Mouse (Mus musculus) CD4-positive, CD25-positive, alpha-beta regulatory T cell, adult 4 months (primary cell): ENCODE measurements around the gene Rgs9. TPM values are rescaled to one million over a fixed set of nuclear protein-coding genes. Genes with fewer than 3 reads are reported as not detected.
"Not testable (repeated sequence)": the region's sequence is repeated elsewhere in the genome, so short reads cannot be mapped to it uniquely, and the experiment has no call there.

Experiments
- ATAC-seq: one replicate; pipeline ENCODE4 v1.8.0; 2017
- polyA plus RNA-seq, 2 experiments: library from polyadenylated mRNA; unstranded; fragments of 100-300 nt; shearing (Covaris generic); gene quantifications; one replicate each; pipeline ENCODE4 v1.2.1; 2017

The Rgs9 gene
- polyA plus RNA-seq, 2 experiments from 2014 or later: 4.2 to 6.9 TPM

DNA sequence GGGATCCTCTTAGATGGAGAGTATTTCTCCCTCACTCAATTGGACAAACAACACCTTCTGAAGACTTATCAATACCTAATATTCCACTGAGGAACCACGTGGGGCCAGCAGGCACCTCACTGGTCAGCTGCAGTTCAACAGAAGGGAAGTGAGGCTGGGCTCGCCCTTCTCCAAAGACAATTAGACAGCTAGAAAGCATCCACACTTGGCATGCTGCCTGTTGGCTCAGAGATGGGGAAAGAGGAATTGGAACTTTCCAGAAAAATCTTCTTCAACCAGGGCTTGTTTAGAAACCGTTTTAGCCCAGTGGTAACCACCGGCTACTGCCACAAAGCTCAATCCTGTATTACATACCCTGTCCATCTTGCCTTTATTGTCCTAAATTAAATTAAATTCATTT lies 4.4 kb upstream of the Rgs9 start:
- ATAC-seq: no peak

DNA sequence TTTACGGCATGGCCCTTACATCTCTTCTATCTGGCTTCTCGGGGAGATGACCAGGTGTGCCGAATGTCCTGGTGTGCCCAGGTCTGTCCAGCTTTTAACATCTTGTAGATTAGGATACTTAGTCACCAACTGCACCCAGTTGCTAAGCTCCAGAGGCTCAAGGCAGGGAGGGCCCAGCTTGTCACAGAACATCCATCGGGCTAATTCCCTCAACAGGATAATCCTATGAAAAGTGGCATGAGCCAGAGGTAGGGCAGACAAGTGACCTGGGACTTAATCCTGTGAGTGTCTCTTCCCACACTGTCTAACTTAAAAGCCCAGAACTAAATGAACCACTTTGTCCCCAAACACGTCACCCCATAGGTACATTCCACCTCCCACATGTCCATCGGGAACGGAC lies 898 bp downstream of the Rgs9 start:
- no peak for ATAC-seq

DNA sequence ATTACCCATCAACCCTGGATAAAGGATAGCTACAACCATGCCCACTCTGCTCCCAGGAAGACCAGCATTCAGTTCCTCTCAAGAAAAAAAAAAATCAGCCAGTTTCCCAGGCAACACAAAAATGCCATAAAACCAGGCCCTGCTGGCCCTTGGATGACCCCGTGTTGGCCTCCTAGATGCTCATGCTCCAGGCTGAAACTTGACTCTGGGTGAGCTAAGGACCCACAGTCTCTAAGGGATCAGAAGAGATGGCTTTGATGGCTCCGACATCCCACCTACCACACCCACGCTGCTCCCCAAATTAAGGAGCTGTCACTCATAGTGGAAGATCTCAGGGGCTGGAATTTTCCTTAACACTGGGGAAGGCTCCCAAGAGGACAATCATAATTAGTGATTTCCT lies 5.9 kb downstream of the Rgs9 start:
- no peak for ATAC-seq

DNA sequence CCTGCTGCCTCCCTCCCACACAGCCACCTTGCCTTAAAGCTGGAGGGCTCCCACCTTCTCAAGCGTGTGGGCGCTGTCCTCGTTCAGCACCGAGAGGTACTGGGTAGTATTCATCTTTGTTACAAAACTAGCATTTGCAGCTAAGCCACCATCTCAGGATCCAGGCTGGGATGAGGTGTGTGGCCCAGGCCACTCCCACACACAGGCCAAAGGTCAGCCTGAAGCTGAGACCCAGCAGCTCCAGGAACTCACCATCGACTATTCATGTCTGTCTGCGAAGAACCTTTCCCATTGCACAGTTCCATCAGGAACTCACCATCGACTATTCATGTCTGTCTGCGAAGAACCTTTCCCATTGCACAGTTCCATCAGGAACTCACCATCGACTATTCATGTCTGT lies 8.6 kb downstream of the Rgs9 start:
- ATAC-seq: not testable (repeated sequence)

DNA sequence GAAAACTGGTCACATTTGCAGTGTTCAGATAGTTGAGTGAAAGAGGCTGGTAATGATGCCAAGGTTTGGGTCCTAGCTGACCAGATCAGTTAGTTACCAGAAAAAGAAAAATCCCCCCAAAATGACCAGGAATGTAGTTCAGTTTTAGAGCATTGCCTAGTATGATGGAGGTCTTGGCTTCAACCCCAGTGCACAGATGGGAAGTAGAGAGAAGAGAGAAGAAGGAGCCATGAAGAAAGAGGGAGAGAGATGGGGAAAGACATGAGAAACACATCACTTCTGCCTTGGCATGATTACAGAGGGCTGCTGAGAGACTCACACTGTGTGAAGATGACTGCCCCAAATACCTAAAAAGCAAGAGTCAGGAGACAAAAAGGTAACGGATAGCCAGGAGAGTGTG lies 13.1 kb downstream of the Rgs9 start:
- ATAC-seq: no peak

DNA sequence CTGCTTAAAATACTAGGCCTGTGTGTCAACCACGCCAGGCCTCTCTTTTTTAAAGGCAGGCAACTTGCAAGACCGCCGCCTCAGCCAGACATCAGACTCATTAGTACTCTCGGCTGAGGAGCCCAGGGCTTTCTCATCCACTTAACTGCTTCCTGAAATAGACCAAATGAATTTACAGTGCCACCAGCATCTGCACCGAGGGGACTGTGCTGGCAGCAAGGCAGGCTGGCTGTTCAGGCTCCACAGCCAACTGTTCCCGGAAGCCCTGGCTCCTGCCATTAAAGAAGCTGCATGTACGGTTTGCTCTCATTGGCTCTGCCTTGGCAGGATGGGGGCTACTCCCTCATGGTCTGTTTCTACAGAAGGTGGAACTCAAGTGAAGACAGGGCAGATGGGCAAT lies 19.7 kb downstream of the Rgs9 start:
- ATAC-seq: no peak

DNA sequence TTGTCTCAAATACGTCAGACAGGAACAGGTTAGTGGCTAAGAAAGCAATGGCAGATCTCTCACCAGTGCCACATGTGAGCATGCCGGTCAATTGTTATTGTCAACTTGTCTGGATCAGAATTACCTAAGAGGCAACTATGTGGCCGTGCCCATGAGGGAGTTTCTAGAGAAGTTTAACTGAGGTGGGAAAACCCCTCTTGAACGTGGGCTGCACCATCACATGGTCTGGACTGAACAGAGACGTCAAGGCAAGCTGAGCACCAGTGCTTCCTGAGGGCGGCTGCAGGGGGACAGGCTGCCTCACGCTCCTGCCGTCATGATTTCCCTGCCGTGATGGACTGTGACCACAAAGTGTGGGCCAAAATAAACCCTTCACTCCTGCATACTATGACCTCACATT lies 26.5 kb downstream of the Rgs9 start:
- peak; percentile 48 for ATAC-seq

DNA sequence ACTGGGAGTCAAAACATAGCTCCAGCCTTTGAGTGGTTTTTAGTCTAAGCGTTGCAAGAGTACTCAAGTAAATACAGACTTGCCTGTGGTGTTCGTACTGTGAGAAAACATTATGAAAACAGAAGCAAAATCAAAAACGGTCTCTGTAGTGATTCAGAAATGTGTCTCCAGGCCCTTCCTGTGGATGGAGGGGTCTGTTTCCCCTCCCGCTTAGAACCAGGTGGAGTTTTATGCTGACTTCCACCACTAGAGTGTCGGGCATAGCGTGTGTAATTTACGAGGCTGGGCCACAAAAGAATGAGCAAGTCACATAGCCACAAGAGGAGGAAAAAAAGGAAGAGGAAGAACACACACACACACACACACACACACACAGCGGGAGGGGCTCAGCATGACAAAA lies 27.6 kb downstream of the Rgs9 start:
- no peak for ATAC-seq

DNA sequence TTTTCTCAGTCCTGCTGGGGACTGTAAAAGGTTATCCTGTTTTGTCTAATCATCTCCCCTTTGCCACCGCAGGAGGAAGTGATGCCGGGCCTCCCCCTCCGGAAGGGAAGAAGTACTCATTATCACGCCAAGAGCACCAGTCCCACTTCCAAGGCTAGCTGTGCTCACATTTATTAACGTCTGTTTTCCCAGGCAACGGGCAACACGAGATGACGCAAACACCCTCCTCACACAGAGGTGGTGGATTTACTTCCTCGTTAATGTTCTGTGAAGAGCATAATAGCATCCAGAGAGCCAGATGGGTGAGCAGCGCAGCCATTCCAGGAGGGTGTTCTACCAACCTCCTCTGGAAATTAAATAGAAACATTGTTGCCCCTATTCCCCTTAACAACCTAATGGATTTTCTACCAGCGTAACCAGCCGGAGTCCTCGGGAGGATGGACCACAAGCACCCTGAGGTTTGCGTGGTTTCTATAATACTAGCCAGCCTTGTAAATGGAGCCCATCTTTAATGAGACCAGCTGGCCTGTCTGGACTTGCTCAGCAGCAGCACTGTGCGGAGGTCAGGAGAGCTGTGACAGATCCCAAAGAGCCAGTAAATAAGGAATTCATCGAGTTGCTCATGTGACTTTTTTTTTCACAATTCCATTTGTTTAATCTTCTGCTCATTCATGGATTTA lies 28.1 kb downstream of the Rgs9 start:
- ATAC-seq: peak; percentile 83

DNA sequence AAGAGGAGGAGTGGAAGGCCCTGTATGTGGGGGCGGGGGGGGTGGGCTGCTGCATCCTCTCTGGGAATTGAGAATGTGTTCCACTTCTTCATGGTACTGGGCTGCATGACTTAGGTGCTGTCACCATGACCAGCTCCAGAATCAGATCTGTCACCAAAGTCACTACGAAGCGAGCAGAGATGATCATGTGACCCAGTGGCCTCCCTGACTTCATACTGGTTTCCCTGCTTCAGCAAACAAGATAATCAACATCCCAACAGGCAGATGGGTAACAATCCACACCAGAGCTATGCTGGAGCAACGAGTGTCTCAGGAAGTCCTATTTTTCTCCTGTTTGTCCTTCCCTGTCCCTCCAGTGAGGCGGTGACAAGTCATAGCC lies 28.7 kb downstream of the Rgs9 start:
- peak; percentile 46 for ATAC-seq

DNA sequence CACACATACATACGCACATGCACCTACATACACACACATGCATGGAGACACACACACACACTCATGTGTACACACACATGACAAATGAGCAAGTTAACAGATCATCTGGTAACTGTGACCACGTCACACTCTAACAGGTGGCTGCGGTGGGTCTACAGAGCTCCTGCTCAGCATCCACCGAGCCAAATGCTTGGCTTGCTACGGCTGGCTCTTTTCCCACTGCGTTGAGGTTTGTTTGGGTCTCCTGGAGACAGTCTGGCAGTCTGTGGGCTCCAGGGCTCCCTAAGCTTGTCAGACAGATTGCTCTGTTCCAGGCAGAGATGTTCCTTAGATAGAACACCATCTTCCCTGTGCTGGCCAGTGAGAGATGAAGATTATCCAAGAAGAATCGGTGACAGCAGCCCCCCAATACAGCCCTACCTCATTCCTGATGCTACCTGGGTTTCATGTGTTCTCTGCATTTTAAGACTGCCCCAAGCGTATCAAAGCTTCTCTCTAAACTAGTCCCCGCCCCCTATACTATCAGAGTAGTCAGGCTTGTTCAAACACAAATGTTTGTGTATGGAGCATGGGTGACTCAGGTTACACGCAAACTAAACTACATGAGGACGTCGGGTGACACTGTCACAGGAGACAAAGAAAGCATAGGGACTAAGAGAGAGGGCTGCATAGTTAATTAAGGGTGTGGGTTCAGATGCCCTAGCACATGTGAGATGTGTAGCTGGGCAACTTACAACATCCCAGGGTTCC lies 31.6 kb downstream of the Rgs9 start:
- no peak for ATAC-seq

DNA sequence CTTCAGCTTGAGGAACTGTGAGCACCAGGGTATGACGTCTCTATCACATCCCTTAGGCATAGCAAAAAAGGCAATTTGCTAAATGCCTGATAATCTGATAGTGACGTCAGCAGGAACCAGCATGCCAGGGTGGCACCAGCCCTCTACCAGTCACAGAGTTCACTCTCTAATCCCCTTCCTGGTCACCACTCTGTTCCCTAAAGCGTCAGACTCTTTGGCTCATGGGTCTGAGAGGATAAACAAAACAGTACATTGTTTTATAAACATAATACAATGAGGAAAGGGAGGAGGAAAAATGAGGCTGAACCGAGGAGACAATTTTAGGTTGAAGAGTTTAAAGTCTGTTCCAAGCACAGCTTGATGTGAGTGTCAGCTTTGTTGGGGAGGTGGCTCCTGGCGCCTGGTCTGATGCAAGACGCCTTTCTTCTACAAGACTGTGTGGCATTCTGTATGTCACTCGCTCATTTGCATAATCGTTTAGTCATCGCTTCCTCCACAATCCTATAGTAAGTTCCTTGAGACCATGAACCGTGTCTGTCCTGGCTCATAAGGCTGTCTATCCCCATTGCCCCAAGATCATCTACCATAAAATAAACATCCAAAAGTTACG lies 33.7 kb downstream of the Rgs9 start:
- ATAC-seq: no peak

DNA sequence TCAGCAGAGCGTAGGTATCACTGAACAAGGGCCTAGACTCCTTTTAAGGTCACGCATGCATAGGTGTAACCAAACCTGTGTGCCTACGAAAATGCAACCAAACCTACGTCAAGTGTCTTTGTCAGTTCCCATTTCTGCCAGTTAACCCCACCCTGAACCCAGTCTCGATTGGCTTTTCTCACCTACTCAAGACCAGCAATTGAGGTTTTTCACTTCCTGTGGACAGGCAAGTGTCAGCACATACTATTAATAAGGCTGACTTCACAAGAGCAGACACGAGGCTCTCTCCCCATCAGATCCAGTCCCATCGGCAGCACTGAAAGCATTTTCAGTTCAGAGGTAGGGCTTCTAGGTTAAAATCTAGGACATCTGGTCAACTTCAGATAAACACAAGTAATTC lies 37.4 kb downstream of the Rgs9 start:
- no peak for ATAC-seq

DNA sequence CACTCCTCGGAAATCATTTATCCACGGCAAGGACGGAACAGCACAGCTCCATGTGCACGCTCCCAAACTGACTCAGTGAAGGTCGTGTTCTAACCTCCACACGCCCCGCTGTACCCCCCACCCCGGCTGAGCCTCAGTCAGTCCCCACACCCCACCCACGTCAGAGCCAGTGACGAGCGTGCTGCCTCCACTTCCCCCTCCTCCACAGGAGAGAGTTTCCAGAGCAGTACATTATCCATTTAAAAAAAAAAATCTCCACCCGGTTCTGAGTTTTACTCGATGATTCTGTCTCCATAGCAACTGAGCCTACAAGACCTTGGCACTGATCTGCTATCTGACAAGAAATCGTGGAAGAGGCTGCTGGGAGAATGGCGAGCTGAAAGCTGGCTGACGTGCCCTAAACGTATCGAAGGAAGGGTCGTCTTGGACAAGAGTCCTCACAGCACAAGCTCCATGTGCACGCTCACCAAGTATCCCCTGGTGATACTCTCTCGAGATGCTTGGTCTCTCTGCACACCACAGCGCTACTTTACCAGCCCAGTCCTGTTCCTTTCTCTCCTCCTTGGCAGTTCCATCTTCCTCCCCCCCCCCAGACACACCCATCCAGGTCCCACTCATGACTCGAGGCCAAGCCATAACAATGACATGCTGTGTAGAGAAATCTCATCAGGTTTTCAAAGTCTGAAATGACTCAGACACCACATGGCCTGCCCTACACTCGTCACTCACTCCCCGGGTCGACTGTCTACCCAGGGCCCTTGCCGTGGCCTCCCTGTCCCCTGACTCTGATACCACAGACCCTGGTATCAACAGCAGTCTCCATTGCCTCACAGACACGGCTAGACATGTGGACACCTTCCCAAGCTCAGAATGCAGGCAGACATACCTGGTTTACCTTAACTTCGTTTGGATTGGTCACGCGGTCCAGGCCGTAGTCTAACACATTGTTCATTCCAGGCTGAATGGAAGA lies 38.7 kb downstream of the Rgs9 start:
- ATAC-seq: no peak

DNA sequence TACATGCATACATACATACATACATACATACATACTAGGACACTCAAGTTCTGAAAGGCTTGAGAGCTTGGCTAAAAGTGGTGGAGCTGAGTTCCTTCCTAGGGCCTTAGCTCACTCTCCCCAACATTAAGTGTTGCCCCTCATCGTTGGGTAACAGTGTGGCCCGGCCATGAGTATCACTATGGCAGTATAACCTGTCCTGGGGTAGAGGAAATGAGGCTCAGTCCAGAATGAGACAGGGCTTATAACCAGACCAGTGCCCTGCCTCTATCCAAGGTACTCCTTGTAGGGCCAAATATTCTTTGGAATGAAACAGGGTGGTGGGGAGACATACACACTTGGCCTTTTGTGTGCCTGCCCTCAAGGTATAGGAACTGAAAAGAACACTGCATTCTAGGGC lies 40.1 kb downstream of the Rgs9 start:
- ATAC-seq: no peak

DNA sequence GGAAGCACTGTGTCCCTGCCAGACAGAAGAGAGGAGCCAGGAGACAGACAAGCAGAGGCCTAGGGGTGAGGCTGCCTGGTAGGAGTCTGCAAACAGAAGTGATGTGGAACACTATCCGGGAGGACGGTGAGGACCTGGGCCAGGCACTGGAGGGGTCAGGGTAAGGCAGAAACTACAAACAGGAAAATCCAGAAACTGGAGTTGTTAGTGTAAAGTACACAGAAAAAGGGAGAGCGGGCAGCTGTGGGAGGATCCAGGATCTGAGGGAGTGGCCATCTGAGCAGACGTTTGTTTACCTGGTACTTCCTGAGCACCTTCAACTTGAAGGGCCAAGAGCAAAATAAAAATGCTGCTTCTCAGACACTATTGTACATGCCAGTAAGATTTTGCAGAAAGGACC lies 42.9 kb downstream of the Rgs9 start:
- no peak for ATAC-seq

DNA sequence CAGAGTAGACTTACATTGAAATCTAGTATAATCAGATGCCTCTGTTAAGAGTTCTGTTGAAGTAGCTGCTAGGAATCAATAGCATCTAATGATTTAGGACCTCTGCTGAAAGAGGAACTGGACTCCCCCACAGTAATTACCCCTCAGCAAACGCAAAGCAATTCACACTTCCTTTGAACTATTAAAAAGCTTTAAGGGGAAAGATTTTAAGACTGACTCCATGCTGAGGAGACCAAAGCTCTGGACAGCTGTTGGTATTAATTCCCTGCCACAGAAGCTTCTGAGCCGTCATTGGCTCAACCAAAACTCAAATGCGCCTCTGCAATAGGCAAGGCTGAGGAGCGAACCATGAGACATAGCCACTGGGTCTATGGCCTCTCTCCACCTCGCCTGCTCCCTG lies 45.4 kb downstream of the Rgs9 start:
- no peak for ATAC-seq

DNA sequence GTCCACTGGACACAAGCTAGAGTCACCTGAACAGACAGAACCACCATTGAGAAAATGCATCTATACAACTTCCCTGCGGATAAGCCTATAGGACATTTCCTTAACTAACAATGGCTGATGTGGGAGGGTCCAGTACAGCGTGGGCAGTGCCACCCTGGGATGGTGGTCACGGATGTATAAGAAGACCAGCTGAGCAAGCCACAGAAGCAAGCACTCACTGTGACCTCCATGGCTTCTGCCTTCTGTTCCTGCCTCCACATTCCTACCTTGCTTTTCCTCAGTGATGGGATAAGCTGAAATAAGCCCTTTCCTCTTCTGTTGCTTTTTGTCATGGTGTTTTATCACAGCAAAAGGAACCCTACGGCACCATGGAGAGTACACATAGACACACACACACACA lies 47.4 kb downstream of the Rgs9 start:
- ATAC-seq: no peak

DNA sequence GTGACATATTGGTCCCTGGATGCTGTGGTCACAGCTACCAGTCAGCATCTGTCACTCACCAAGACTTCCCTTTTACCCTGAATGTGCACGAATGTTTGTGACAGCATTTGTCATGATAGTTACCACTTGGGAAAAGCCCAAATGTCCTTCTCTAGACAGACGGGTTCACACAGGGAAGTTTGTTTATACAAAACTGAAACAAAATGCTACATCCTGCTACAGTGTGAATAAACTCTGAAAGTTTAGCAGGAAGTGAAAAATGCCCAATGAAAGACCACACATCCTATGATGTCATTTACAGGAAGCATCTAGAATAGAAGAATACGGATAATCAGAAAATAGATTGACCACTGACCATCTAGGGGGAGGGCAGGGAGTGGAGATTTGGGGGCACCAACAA lies 51.0 kb downstream of the Rgs9 start:
- peak; percentile 88 for ATAC-seq

DNA sequence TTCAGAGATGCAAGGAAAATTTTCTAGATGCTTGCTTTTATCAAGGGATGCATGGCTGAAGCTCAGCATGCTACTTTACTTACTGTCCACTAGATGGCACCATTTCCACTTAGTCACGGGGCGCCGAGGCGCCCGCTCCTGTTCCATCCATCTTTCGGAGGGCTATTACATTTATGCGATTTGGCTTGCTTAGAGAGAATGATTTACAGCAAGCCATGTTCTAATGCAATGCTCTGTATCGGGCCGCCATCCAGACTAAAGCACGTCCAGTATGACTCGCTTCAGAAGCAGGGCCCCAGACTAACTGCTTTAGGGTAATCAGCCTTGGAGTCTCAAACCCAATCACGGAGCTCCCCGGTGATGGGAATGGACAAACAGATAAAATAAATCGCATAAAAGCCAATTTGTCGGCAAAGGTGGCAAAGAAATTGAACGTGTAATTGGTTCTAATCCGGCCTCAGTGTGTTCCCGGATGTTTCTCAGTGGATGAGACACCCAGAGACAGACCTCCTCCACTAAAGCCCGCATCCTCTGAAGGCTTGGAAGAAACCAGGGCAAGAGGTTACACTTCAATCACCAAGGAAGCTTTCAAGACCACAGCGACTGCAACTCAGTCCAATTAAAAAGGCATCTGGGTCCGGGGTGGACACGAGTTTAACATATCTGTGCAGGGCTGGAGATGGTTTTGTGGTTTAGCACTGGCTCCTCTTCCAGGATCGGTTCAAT lies 53.1 kb downstream of the Rgs9 start:
- peak; percentile 74 for ATAC-seq

DNA sequence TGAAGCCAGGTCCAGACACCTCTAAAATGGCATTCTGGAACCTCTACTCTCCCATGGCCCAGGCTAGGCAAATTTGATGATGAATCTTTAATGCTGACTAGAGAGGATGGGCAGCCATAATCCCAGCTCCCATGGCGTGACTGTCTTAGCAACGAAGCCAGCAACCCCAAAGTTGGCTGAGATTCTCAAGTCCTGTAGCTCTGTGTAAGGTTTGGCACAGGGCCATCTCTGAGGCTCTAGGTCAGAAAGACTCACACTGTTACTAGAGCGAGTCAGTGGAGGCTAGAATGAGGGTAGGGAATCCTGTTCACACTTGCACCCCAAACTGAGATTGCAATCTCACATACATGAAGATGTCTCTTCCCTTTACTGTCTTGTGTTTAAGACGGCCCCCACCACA lies 57.8 kb downstream of the Rgs9 start:
- no peak for ATAC-seq

DNA sequence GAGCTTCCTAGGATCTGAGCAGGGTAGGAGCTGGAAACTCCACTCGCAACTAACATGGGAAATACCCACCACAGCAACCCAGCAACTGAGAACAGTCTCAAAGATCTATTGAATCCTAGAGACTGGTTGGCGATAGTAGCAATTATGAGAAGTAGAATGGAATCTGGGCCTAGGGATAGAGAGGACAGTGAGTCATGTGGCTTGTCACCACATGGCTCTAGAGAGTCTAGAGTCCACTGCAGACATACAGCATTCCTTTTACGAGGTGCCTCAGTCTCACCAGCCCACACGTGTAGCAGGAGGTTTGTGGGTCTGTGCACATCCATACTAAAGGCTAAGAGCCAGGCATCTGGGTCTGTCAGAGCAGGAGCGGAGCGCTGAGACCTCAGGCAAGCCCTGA lies 59.3 kb downstream of the Rgs9 start:
- ATAC-seq: no peak
